Mouse (Mus musculus) retina, postnatal 7 days (tissue): Measurements from ENCODE around the gene Foxp1.

Experiments
- DNase-seq: peaks from one replicate; pipeline ENCODE4 v3.0.0-alpha.2; 2012; ENCODE audit warnings: low read depth, low spot score

Gene Foxp1

GRCm38 (mm10) chr6:99289220-99289619 is 233.3 kb downstream of the Foxp1 start:
- DNase-seq: no peak

DNA sequence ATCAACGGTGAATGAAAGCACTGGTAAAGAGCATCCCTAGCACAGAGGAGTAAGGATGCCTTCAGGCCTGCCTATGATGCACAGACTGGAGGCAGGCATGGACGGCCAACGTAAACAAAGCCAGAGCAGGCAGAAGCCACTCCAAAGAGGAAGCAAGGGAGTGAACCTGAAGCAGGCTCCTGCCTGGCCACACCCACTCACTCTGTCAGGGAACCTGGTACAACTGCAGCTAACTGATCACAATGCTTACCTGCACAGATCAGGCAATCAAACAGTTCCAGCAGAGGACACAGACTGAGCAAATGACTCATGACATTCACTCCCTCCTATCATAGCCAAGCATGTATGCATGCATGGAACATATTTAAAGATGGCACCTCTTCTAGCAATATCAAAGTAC is 237.5 kb downstream of the Foxp1 start:
- no peak for DNase-seq

DNA sequence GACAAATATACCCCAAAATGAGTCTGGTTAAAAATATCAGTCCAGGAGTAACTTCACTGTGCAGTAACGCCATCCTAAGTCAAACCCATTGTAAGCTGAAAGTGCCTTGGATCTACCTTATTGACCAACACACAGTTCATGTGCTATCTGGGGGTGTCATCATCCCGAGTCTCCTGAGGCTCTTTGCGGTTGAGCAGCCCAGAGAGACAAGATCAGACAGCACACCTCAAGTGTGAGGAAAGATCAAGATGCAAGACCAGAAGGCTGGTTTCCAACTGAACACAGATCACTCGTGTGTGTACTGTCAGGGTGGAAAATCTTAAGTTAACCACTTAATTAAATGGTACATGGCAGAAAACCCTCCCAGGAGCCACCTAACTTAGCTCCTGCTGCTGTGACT is 238.5 kb downstream of the Foxp1 start:
- no peak for DNase-seq

- no peak for DNase-seq
Measured at GRCm38 (mm10) chr6:99282866-99283657, 239.5 kb downstream of the Foxp1 start.

GRCm38 (mm10) chr6:99281433-99281832 is 241.1 kb downstream of the Foxp1 start:
- DNase-seq: no peak

DNA sequence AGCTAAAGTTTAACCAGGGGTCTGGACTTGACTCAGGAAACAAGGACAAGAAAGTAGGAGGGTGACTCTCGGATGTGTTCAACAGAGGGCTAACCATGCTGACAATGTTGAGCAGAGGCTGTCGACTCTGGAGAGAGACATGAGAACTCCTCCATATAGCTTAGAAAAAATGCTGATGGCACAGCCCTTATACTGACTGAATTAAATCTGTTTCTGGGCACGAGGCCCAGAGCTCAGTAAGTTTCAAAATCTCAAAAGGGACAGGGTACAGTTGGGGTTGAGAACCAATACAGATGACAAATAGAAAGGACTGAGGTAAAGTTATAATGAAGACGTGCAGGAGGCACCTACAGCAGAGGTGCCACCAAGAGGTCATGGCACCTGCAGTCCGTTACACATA is 241.9 kb downstream of the Foxp1 start:
- DNase-seq: no peak

DNA sequence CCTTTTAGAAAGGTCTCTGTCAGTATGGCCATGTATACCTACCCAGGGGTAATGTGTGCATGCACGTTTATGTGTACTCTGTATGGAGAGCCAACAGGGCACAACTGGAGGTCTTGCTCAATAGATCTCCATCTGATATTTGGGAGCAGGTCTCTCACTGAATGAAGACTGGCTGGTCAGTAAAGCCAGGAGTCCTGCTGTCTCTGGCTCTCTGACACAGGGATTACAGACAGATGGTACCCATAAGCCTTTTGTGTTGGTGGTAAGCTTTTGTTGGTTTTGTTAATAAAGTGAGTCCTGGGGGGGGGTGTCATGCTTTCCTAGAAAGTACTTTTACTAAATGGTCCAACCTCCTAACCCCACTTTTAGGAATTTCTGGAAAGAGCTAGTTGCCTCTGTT is 245.3 kb downstream of the Foxp1 start:
- DNase-seq: no peak

DNA sequence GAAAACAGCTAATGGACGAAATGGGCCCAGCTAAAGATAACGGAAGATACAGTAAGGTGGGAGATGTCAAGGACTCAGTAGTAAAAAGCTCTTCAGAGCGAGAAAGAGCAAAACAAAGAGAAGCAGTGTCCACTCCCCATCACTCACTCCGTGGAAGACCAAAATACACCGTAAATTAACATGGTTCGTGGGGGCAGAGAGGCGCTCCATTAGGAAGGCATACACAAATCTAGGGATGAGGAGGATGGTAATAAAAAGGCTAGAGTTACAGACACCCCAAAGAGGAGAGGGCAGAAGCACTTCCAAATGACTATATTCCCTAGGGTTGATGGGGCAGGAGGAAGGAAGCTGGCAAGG is 246.2 kb downstream of the Foxp1 start:
- no peak for DNase-seq

DNA sequence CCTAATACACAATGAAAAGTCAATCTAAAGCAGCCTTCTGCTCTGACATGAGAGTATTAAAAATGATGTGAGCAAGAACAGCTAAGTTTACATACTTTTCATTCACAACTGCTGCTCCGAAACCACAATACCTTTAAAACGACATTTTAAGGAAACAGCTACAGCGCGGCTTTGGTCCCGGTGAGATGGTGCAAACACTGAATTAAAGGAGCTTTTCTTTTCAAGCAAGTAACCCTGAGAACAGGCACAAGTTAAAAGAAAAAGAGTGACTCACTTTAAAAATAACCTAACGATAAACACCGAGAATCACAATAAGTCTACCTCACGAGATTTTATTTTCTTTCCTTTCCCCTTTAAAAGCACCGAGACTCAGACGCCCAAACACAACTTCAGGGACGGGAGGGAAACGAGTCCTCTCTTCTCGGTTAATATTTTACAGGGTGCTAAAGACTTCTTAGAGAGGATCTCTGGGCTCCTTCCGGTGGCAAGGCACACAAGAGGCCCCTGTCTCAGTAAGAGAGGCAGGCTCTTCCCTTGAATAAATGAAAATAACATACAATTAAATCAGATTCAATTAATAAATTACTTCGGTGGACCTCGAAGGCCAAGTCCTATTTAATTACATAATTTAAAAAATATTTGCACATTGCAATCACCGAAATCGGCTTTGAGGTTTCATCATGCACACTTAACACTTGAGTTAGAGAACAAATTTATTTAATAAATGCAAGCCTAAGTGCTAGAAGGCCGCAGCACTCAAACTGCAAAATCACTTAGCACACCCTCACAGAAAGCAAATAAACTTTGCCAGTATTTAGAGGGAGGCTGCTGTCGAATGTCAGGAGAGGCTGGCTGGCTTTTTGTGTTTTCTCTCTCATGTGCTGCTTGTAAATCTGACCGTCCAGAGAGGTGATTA is 246.9 kb downstream of the Foxp1 start:
- DNase-seq: no peak

GRCm38 (mm10) chr6:99274667-99275066 is 247.9 kb downstream of the Foxp1 start:
- no peak for DNase-seq

GRCm38 (mm10) chr6:99274222-99274621 is 248.3 kb downstream of the Foxp1 start:
- no peak for DNase-seq

GRCm38 (mm10) chr6:99273177-99273576 is 249.3 kb downstream of the Foxp1 start:
- no peak for DNase-seq

GRCm38 (mm10) chr6:99272174-99272573 is 250.3 kb downstream of the Foxp1 start:
- no peak for DNase-seq

DNA sequence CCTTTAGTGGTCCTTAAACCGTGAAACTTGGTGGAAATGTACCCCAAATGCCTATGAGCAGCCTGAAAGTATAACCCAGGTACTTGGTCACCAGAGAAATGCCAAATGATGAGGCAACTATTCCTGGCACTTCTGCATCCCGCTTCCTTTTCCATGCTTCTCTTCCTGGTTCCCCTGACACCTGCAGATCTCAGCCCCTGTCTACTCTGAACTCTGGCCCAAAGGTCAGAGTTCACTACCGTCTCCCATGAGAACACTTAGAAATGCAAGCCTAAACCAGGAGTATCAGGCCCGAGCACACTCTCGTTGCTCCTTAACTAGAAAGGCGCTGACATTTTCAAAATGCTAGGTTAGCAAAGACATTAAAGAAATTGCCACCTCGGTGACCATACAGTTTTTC is 250.8 kb downstream of the Foxp1 start:
- DNase-seq: no peak

GRCm38 (mm10) chr6:99269921-99270320 is 252.6 kb downstream of the Foxp1 start:
- no peak for DNase-seq

- DNase-seq: no peak
Measured at GRCm38 (mm10) chr6:99268171-99269061, 254.1 kb downstream of the Foxp1 start.

DNA sequence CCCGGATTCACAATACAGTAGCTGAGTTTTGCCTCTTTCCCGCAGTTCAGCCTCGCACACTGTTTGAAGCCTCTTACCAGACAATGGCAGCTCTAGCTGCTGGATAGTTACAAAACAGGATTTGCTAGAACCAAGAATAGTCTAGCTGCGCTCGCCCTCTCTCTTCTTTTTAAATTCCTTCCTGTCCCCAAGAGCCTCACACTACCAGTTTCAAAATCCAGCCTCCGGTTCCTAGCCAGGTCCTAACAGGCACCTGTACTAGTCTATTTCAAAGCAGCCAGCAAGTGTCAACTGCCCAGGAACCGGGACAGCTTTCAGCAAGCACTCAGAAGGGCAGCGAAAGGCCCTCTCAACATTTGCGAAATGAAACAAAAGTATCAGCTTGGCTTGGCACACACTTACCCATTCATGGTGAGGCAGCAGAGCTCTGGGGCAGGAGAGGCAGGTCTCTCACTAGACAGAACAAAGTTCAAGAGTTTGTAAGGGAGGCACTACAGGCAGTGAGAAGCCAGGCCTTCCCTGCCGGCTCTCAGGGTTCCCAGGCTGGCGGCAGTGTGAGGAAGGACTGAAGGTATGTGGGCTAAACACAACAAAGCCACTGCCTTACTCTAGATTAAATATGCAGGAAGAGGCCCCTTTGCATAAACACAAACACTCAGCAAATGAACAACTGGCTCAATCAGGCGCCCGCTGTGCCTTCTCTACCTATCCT is 256.4 kb downstream of the Foxp1 start:
- no peak for DNase-seq

- DNase-seq: no peak
Measured at GRCm38 (mm10) chr6:99265173-99265572, 257.3 kb downstream of the Foxp1 start.

DNA sequence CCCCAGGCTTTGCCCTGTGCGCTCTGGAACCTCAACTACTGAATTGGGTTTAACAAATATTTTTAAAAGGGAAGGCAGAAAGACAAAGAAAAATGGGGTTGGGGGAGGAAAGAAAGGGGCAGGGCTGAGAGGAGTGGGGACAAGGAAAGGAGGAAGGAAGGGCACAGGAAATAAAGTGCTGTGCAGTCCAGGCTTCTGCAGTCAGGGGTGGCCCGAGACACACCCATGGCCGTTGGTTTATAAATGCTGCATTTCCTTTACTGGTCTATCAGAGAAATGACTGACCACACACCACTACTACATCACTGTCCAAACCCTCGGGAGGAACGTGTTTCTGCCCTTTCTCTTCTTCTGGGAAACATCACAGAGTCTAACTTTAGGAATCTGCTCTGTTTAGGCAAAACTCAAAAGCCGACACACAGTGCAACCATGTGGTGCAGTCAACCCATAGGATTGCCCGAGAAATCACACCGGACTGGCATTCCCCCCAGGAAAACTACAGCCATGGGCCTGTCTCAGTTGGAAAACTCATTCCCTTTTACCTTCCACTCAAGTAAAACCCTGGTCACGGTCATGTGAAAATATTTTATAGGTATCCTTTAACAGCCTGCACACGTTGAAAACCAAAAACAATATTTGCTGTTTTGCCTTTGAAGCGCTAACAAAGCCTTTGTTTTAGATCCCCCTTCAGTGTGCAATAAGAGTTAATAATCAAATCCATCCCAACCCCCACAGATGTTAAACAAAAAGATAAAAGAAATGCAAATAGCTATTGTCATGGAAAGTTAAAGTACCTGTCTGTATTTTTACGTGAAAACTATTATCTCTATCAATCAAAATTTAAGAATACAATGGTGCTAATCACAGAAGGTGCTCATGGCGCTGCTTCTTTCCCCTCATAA is 258.1 kb downstream of the Foxp1 start:
- DNase-seq: no peak

- no peak for DNase-seq
Measured at GRCm38 (mm10) chr6:99263886-99264185, 258.7 kb downstream of the Foxp1 start.
